Mouse (Mus musculus) gastrocnemius, postnatal 10 days (tissue): ENCODE data around the gene Gpr183. TPM values are rescaled to one million over a fixed set of nuclear protein-coding genes. Genes with fewer than 3 reads are reported as not detected.

Experiments
- DNase-seq: peaks from one replicate; pipeline ENCODE4 v3.0.0; 2021; ENCODE audit warnings: mixed read lengths
- long read RNA-seq, 2 experiments: library from polyadenylated mRNA; stranded (forward); transcript quantifications; one replicate each; pipeline ENCODE4 v2.0.0; 2021
- total RNA-seq, 2 experiments: library from RNA; stranded (reverse); gene quantifications; 2 replicates each; pipeline ENCODE4 v1.2.3; 2021

Gene Gpr183
- 1 to 10 TPM in 1 of 2 experiments, under 1 TPM in 1; 0.68 to 1.4 TPM for total RNA-seq
- long read RNA-seq, experiment 1, result 0 reads
- long read RNA-seq, experiment 2, partial matches to known transcripts, result 0 of 1 reads
- long read RNA-seq, experiment 2, other reads (novel, unspliced or antisense), result 0 of 1 reads

- no peak for DNase-seq
Observed at GRCm38 (mm10) chr14:121964990-121965389, at the start of gene Gpr183. TSS of gene Gpr183 (minus strand) at chr14:121965195.

- DNase-seq, result no peak
Observed at GRCm38 (mm10) chr14:122013417-122013951, 48.5 kb upstream of the Gpr183 start.

GRCm38 (mm10) chr14:122012814-122013213 is 47.8 kb upstream of the Gpr183 start:
- DNase-seq, result no peak

- no peak for DNase-seq
Observed at GRCm38 (mm10) chr14:122012193-122012592, 47.2 kb upstream of the Gpr183 start.

- DNase-seq, result no peak
Observed at GRCm38 (mm10) chr14:122011768-122012167, 46.8 kb upstream of the Gpr183 start.

- peak; percentile 26 for DNase-seq
Observed at GRCm38 (mm10) chr14:122010301-122010700, 45.3 kb upstream of the Gpr183 start.

- no peak for DNase-seq
Observed at GRCm38 (mm10) chr14:122009502-122009901, 44.5 kb upstream of the Gpr183 start.

GRCm38 (mm10) chr14:122008261-122008660 is 43.3 kb upstream of the Gpr183 start:
- no peak for DNase-seq

- DNase-seq, result no peak
Observed at GRCm38 (mm10) chr14:122003812-122004211, 38.8 kb upstream of the Gpr183 start.

- no peak for DNase-seq
Observed at GRCm38 (mm10) chr14:122002224-122002623, 37.2 kb upstream of the Gpr183 start.

GRCm38 (mm10) chr14:122000346-122001105 is 35.5 kb upstream of the Gpr183 start:
- DNase-seq, result no peak

- DNase-seq, result no peak
Observed at GRCm38 (mm10) chr14:121999455-121999854, 34.5 kb upstream of the Gpr183 start.

- peak; percentile 59 for DNase-seq
Observed at GRCm38 (mm10) chr14:121996786-121997185, 31.8 kb upstream of the Gpr183 start.

GRCm38 (mm10) chr14:121995557-121995870 is 30.5 kb upstream of the Gpr183 start:
- no peak for DNase-seq

- no peak for DNase-seq
Observed at GRCm38 (mm10) chr14:121994846-121995556, 30.0 kb upstream of the Gpr183 start.

GRCm38 (mm10) chr14:121994171-121994700 is 29.2 kb upstream of the Gpr183 start:
- no peak for DNase-seq

- DNase-seq, result no peak
Observed at GRCm38 (mm10) chr14:121993616-121994015, 28.6 kb upstream of the Gpr183 start.

GRCm38 (mm10) chr14:121992395-121993280 is 27.6 kb upstream of the Gpr183 start:
- no peak for DNase-seq

- DNase-seq, result no peak
Observed at GRCm38 (mm10) chr14:121991921-121992320, 26.9 kb upstream of the Gpr183 start.

GRCm38 (mm10) chr14:121990897-121991296 is 25.9 kb upstream of the Gpr183 start:
- DNase-seq, result no peak

- no peak for DNase-seq
Observed at GRCm38 (mm10) chr14:121989869-121990268, 24.9 kb upstream of the Gpr183 start.

- no peak for DNase-seq
Observed at GRCm38 (mm10) chr14:121989331-121989730, 24.3 kb upstream of the Gpr183 start.
